9 mouse cellular contexts compared by ENCODE assay signal in the genomic region with DNA sequence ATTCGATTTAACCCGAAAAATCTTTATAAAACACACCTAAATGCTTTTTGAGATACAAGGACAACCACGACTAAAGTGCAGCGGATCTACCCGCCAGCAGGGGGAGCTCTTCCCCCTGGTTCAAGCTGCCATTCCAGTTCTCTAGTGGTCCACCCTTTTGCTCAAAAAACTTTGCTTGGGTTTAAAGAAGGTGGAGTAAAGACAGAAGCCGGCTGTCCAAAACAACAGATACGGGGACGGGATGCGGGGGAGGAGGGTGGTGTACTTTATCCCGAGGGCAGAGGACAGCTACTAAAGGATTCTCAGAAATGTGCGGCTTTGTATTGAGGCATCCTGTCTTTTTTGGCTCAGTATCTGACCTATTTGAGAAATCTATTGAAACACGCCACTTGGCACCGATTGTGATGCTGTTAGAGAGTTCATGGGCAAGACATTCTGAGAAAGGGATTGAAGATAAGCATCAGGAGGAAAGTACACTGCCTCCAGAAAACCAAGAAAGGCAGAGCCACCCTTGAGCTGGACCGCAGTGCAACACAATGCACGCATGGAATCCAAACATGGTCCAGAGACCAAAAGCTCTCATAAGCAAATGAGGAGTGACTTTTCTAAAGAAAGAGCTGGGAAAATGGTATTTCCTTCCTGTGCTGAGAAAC.
DNase-seq lines count a peak whose midpoint lies in the region; ATAC-seq and TF ChIP-seq lines count a peak whose summit lies in the region.
"Had no signal": no experiment of that assay in that cellular context is flagged by ENCODE, and none has a peak within 500 bp of the region (broad histone marks: within the 10 kb centered on the region; RNA-seq: fewer than 3 reads in every experiment).

No protein-coding gene starts in this region.

- no peaks in the 10 kb centered on the region for H3K9me3 ChIP-seq in liver, embryonic 12.5 days (replicated peaks)
- no peaks in the 10 kb centered on the region for H3K9me3 ChIP-seq in heart, postnatal 0 days (replicated peaks; ENCODE audit: control insufficient read depth, low read length)
- no peaks in the 10 kb centered on the region for H3K9me3 ChIP-seq in limb, embryonic 10.5 days (replicated peaks)

- H3K4me1 ChIP-seq in liver, embryonic 12.5 days = no peaks in the 10 kb centered on the region
- H3K4me1 ChIP-seq in heart, postnatal 0 days (ENCODE audit: control insufficient read depth, insufficient read depth) = no peaks in the 10 kb centered on the region
- H3K4me1 ChIP-seq in limb, embryonic 10.5 days = peaks cover 25% of the 10 kb centered on the region

- 30% methylated on average over 15 of the region's 15 CpGs for WGBS in liver, embryonic 12.5 days (ENCODE audit: insufficient replicate concordance)
- WGBS in heart, postnatal 0 days = 30% methylated on average over 15 of the region's 15 CpGs
- 41% methylated on average over 15 of the region's 15 CpGs for WGBS in limb, embryonic 10.5 days

- H3K9ac ChIP-seq in liver, embryonic 12.5 days = no peak overlapping the region
- H3K9ac ChIP-seq in heart, postnatal 0 days (replicated peaks; ENCODE audit: low read depth, low read length) = no peak overlapping the region

- DNase-seq in liver = peak; percentile 50
- peak; percentile 6 for DNase-seq in adrenal gland, adult 8-10 months
- DNase-seq in embryo, embryonic 11 days = peak; percentile 52
- peak; percentile 24 for DNase-seq in heart, postnatal 0 days (ENCODE audit: low spot score)
- peak; percentile 68 for DNase-seq in limb, embryonic 10.5 days (ENCODE audit: low spot score)
- peak; percentile 64 for DNase-seq in retina, postnatal 1 day
- peak; percentile 29 for DNase-seq in urinary bladder, postnatal 25 days (ENCODE audit: low spot score)

- H3K27ac ChIP-seq in liver, embryonic 12.5 days = no peak overlapping the region
- no peak overlapping the region for H3K27ac ChIP-seq in heart, postnatal 0 days (ENCODE audit: low read depth)
- no peak overlapping the region for H3K27ac ChIP-seq in limb, embryonic 10.5 days

- no peak for TF ChIP-seq EP300 in heart, postnatal 0 days (IDR thresholded peaks at IDR 0.05; ENCODE audit: low read depth)

- ATAC-seq in liver, embryonic 12.5 days = no peak
- no peak for ATAC-seq in heart, postnatal 0 days (ENCODE audit: insufficient read depth, low read depth)

- no peaks in the 10 kb centered on the region for H3K27me3 ChIP-seq in liver, embryonic 12.5 days (replicated peaks)
- H3K27me3 ChIP-seq in heart, postnatal 0 days (ENCODE audit: control insufficient read depth, insufficient read depth, low read length) = no peaks in the 10 kb centered on the region
- no peaks in the 10 kb centered on the region for H3K27me3 ChIP-seq in limb, embryonic 10.5 days (ENCODE audit: low read depth, poor library complexity, severe bottlenecking)

- H3K4me2 ChIP-seq in liver, embryonic 12.5 days = no peak overlapping the region
- no peak overlapping the region for H3K4me2 ChIP-seq in heart, postnatal 0 days (ENCODE audit: low read depth, low read length)

- H3K4me3 ChIP-seq in liver, embryonic 12.5 days = no peak overlapping the region
- H3K4me3 ChIP-seq in heart, postnatal 0 days (ENCODE audit: low read depth, low read length) = no peak overlapping the region
- no peak overlapping the region for H3K4me3 ChIP-seq in limb, embryonic 10.5 days
- H3K4me3 ChIP-seq: myocyte had no signal

- H3K36me3 ChIP-seq in liver, embryonic 12.5 days = no peaks in the 10 kb centered on the region
- no peaks in the 10 kb centered on the region for H3K36me3 ChIP-seq in heart, postnatal 0 days (replicated peaks; ENCODE audit: control insufficient read depth, insufficient read depth, low read length)
- no peaks in the 10 kb centered on the region for H3K36me3 ChIP-seq in limb, embryonic 10.5 days

- TF ChIP-seq CTCF in heart, postnatal 0 days (IDR thresholded peaks at IDR 0.05; ENCODE audit: low read depth) = peak; percentile 81

Comparison
In these comparisons a context has a peak if more than half of its experiments do, and no peak if none do; other contexts are left out.
1. DNase-seq: peak in every context shown above with its lines; median percentile 68 in limb, embryonic 10.5 days; 64 in retina, postnatal 1 day; 52 in embryo, embryonic 11 days; 50 in liver; 29 in urinary bladder, postnatal 25 days; 24 in heart, postnatal 0 days; 6 in adrenal gland, adult 8-10 months.